Mouse (Mus musculus) liver, postnatal 0 days (tissue): Measurements from ENCODE around the gene Hc.

ENCODE experiments used
- CTCF ChIP-seq: sonication (generic); IDR thresholded peaks from 2 replicates; pipeline ENCODE4 v1.5.1; 2016; ENCODE audit warnings: antibody characterized with exemption, low read depth
- EP300 ChIP-seq: IDR thresholded peaks from 2 replicates; pipeline ENCODE4 v1.6.1; 2016; ENCODE audit warnings: antibody characterized with exemption, low read depth, mild to moderate bottlenecking

DNA sequence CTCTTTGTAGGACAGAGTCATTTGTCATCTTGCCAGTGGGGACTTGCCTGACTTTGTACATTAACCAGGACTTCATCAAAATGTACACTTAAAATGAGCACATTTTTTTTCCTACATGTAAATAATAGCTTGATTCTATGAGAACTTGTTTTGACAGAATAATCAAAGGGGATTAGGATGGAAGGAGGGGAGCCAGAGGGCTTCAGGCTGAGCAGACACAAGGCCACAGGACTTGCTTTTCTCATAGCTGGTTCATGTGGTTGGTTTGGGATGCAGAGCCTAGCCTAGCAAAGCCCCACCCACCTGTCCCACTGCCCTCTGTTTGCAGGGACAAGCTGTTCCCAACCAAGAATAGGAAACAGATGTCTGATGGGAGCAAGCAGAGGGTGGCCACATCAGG lies 109.8 kb downstream of the Hc start:
- no peak for TF ChIP-seq CTCF
- no peak for TF ChIP-seq EP300
